Comparison of ENCODE assay signal across 26 mouse cellular contexts in the genomic region with DNA sequence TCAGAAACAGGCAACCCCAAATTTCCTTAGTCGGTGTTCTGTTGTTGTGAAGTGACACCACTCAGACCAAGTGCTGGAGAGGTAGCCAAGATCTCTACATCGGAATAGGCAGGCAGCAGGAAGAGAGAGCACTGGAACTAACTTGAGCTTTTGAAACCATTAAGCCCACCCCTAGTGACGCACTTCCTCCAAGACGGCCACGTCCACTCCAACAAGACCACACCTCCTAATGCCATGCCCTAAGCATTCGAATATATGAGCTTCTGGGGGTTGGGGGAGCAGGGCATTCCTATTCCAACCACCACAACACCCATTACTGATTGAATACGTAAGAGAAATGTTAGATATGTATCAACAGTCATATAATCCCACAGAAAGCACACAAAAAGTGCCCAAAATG. TPM values are rescaled to one million over a fixed set of nuclear protein-coding genes. Genes with fewer than 3 reads are reported as not detected.
DNase-seq lines count a peak whose midpoint lies in the region; ATAC-seq and TF ChIP-seq lines count a peak whose summit lies in the region.
"Had no signal": no experiment of that assay in that cellular context is flagged by ENCODE, and none has a peak within 500 bp of the region (broad histone marks: within the 10 kb centered on the region; RNA-seq: fewer than 3 reads in every experiment).

No protein-coding gene starts in this region.

- peaks cover 2% of the 10 kb centered on the region for H3K4me1 ChIP-seq in testis, adult 2 months (ENCODE audit: control insufficient read depth, insufficient read depth, low read length)
- peaks cover 4 to 12% of the 10 kb centered on the region in 2 experiments; a peak in 3 of 4 replicates for H3K4me1 ChIP-seq in ES-E14 (ENCODE audit: control insufficient read depth in 2 of 2, insufficient read depth in 2 of 2, low read length in 2 of 2, poor library complexity in 1 of 2)
- H3K4me1 ChIP-seq in stomach, postnatal 0 days (replicated peaks; ENCODE audit: control insufficient read depth, insufficient read depth): no peaks in the 10 kb centered on the region
- H3K4me1 ChIP-seq: embryonic facial prominence, embryonic 12.5 days; embryonic facial prominence, embryonic 15.5 days; hindbrain, embryonic 12.5 days; hindbrain, embryonic 15.5 days had no signal

- in situ Hi-C loops in ES-E14 (cut with MboI; ENCODE audit: low sequenced_read_pairs in 2 of 2, unreplicated experiment in 2 of 2): no loop called here

- H3K4me2 ChIP-seq in stomach, postnatal 0 days (replicated peaks; ENCODE audit: low read depth): no peak overlapping the region
- H3K4me2 ChIP-seq: embryonic facial prominence, embryonic 12.5 days; embryonic facial prominence, embryonic 15.5 days; heart, embryonic 11.5 days; hindbrain, embryonic 12.5 days; hindbrain, embryonic 15.5 days had no signal

- peak overlapping the region; percentile 83 for H3K9ac ChIP-seq in ES-E14 (ENCODE audit: insufficient read depth, low read depth, low read length, poor library complexity, severe bottlenecking)
- H3K9ac ChIP-seq in stomach, postnatal 0 days (ENCODE audit: low read length): no peak overlapping the region
- H3K9ac ChIP-seq: embryonic facial prominence, embryonic 12.5 days; embryonic facial prominence, embryonic 15.5 days; forebrain, postnatal 0 days; hindbrain, embryonic 12.5 days; hindbrain, embryonic 15.5 days had no signal

- no peak for TF ChIP-seq CTCF in testis, adult 2 months (IDR thresholded peaks at IDR 0.05; ENCODE audit: control insufficient read depth, insufficient read depth, insufficient replicate concordance, low read depth, low read length)
- no peak for TF ChIP-seq CTCF in stomach, postnatal 0 days (IDR thresholded peaks at IDR 0.05; ENCODE audit: low read depth)

- H3K4me3 ChIP-seq in testis, adult 2 months (ENCODE audit: control insufficient read depth, low read depth, low read length): peak overlapping the region; percentile 5
- peak overlapping the region; percentile 49 to 71 for H3K4me3 ChIP-seq in ES-E14 (ENCODE audit: insufficient read depth in 1 of 2, low read depth in 1 of 2, low read length in 2 of 2, poor library complexity in 1 of 2, severe bottlenecking in 1 of 2)
- H3K4me3 ChIP-seq in stomach, postnatal 0 days (ENCODE audit: low read depth, low read length): no peak overlapping the region
- H3K4me3 ChIP-seq: embryonic facial prominence, embryonic 12.5 days; embryonic facial prominence, embryonic 15.5 days; gastrocnemius, adult 2 months; heart, adult 2 months; hindbrain, embryonic 12.5 days; hindbrain, embryonic 15.5 days had no signal

- no peak for TF ChIP-seq POLR2A in testis, adult 2 months (IDR thresholded peaks at IDR 0.05; ENCODE audit: control insufficient read depth, low read depth, low read length)

- 87% methylated on average over 7 of the region's 7 CpGs for WGBS in stomach, postnatal 0 days

- no peak for TF ChIP-seq EP300 in stomach, postnatal 0 days (optimal IDR thresholded peaks at IDR 0.05)

- DNase-seq in testis, postnatal 10 days (ENCODE audit: low spot score): no peak
- DNase-seq in ES-E14 (ENCODE audit: low read depth, low spot score) (no peak), ZHBTc4 (ENCODE audit: low read depth, low spot score) (peak; percentile 83)
- DNase-seq in spleen, postnatal 14 days (ENCODE audit: low spot score in 2 of 2): no peak
- DNase-seq in stomach, postnatal 0 days (ENCODE audit: low spot score): no peak
- DNase-seq: adrenal gland, adult 2 months; adrenal gland, postnatal 14 days; B cell, adult 2 months; cerebellum, adult 11 months; cerebellum, adult 2 months; cerebellum, adult 9-11 months; cerebellum, postnatal 25 days; forebrain, postnatal 0 days; gastrocnemius, adult 2 months; gastrocnemius, postnatal 25 days; heart, adult 2 months had no signal

- H3K27me3 ChIP-seq in testis, adult 2 months (ENCODE audit: control insufficient read depth, insufficient read depth, low read length): no peaks in the 10 kb centered on the region
- no peaks in the 10 kb centered on the region for H3K27me3 ChIP-seq in stomach, postnatal 0 days (ENCODE audit: control insufficient read depth, insufficient read depth, low read length)
- H3K27me3 ChIP-seq: CH12.LX; embryonic facial prominence, embryonic 12.5 days; embryonic facial prominence, embryonic 15.5 days; hindbrain, embryonic 12.5 days; hindbrain, embryonic 15.5 days had no signal

- no peaks in the 10 kb centered on the region for H3K36me3 ChIP-seq in testis, adult 2 months (ENCODE audit: control insufficient read depth, insufficient read depth, low read length)
- no peaks in the 10 kb centered on the region for H3K36me3 ChIP-seq in ES-E14 (ENCODE audit: control insufficient read depth, insufficient read depth, low read length, poor library complexity, severe bottlenecking)
- H3K36me3 ChIP-seq in stomach, postnatal 0 days (ENCODE audit: control insufficient read depth, insufficient read depth, low read length): no peaks in the 10 kb centered on the region
- H3K36me3 ChIP-seq: embryonic facial prominence, embryonic 12.5 days; embryonic facial prominence, embryonic 15.5 days; hindbrain, embryonic 12.5 days; hindbrain, embryonic 15.5 days had no signal

- no peaks in the 10 kb centered on the region for H3K9me3 ChIP-seq in ES-E14 (ENCODE audit: control insufficient read depth, insufficient read depth, low read depth, low read length)
- H3K9me3 ChIP-seq in stomach, postnatal 0 days (ENCODE audit: control insufficient read depth, low read length): no peaks in the 10 kb centered on the region
- H3K9me3 ChIP-seq: embryonic facial prominence, embryonic 12.5 days; embryonic facial prominence, embryonic 15.5 days; hindbrain, embryonic 12.5 days; hindbrain, embryonic 15.5 days had no signal

- no peak overlapping the region for H3K27ac ChIP-seq in testis, adult 2 months (ENCODE audit: control insufficient read depth, insufficient read depth, low read depth, low read length)
- H3K27ac ChIP-seq in ES-E14 (ENCODE audit: insufficient read depth, low read depth, low read length, poor library complexity, severe bottlenecking): peak overlapping the region; percentile 76
- no peak overlapping the region for H3K27ac ChIP-seq in stomach, postnatal 0 days (replicated peaks)
- H3K27ac ChIP-seq: embryonic facial prominence, embryonic 12.5 days; embryonic facial prominence, embryonic 15.5 days; gastrocnemius, adult 2 months; heart, adult 2 months; hindbrain, embryonic 12.5 days; hindbrain, embryonic 15.5 days had no signal

- no peak for ATAC-seq in stomach, postnatal 0 days (ENCODE audit: low FRiP score, low TSS enrichment)
- ATAC-seq: forebrain, embryonic 14.5 days; forebrain, postnatal 0 days; intestine, postnatal 0 days had no signal

TF ChIP-seq in ES-E14, 5 proteins besides CTCF, POLR2A, EP300 and RAD21:
- no peak for TF ChIP-seq CHD2 (IDR thresholded peaks at IDR 0.05; ENCODE audit: low read depth, low read length)
- TF ChIP-seq ZNF384 (IDR thresholded peaks at IDR 0.05; ENCODE audit: low read depth, low read length): no peak
- no peak for TF ChIP-seq HCFC1 (IDR thresholded peaks at IDR 0.05; ENCODE audit: borderline replicate concordance, insufficient read depth, low read length)
- TF ChIP-seq ZC3H11A (IDR thresholded peaks at IDR 0.05; ENCODE audit: borderline replicate concordance, low read depth, low read length): no peak
- TF ChIP-seq MAFK (IDR thresholded peaks at IDR 0.05; ENCODE audit: insufficient read depth, low read depth, low read length): no peak

RNA-seq across cellular contexts. Expression of gene Pawr, which starts 35.5 kb away (rescaled TPM):
- 0.91 and 1.9 TPM in 2 replicates for polyA plus RNA-seq in testis, adult 2 months (2012; rRNA removed)
- 33.5 and 36.4 TPM in 2 replicates for total RNA-seq in ES-E14 (2012; rRNA removed)
- polyA plus RNA-seq in stomach, postnatal 0 days (2015; fragmentation: Nextera tagmentation; extraction: Ambion mirVana): 14.7 and 18.5 TPM in 2 replicates
- total RNA-seq: CH12.LX; common myeloid progenitor, adult 5-6 weeks had no signal
